Mouse (Mus musculus): ENCODE data around the gene Eef1akmt3. TPM values are rescaled to one million over a fixed set of nuclear protein-coding genes. Genes with fewer than 3 reads are reported as not detected.

Gene Eef1akmt3
- under 1 TPM; 0.05 to 0.14 TPM for polyA plus RNA-seq (2012; fragmentation: generic; extraction: Trizol)

GRCm38 (mm10) chr10:127041274-127041766 lies at the start of gene Eef1akmt3, which contains the start of gene Mettl1:
Gene Eef1akmt3, minus strand, starts transcription at chr10:127041513.
Gene Mettl1, plus strand, starts transcription at chr10:127041414.

GRCm38 (mm10) chr10:127075080-127075479 lies 33.8 kb upstream of the Eef1akmt3 start, which contains the start of gene Agap2:
Gene Agap2, plus strand, starts transcription at chr10:127075284.

GRCm38 (mm10) chr10:127070190-127071121 lies 29.1 kb upstream of the Eef1akmt3 start, which contains the start of gene Tspan31:
Gene Tspan31, minus strand, starts transcription at chr10:127070264.

GRCm38 (mm10) chr10:127063239-127063872 lies 22.0 kb upstream of the Eef1akmt3 start, which contains the start of gene Cdk4:
Gene Cdk4, plus strand, starts transcription at chr10:127063534.

GRCm38 (mm10) chr10:127059968-127060916 lies 18.9 kb upstream of the Eef1akmt3 start, which contains the start of gene March9:
Gene March9, minus strand, starts transcription at chr10:127060184.

GRCm38 (mm10) chr10:127047954-127048353 lies 6.6 kb upstream of the Eef1akmt3 start, which contains the start of gene Cyp27b1:
Gene Cyp27b1, plus strand, starts transcription at chr10:127048250.

GRCm38 (mm10) chr10:127030336-127031296 lies 10.7 kb downstream of the Eef1akmt3 start, which contains the start of gene Tsfm:
Gene Tsfm, minus strand, starts transcription at chr10:127030840.

GRCm38 (mm10) chr10:127000529-127000928 lies 40.8 kb downstream of the Eef1akmt3 start, which contains the start of gene Avil:
Gene Avil, plus strand, starts transcription at chr10:127000709.

Other genes starting within 250 kb of the Eef1akmt3 start
- gene Atp23, start 140.2 kb downstream of the Eef1akmt3 start, polyA plus RNA-seq (2012; fragmentation: generic; extraction: Trizol): 10 to 100 TPM; 13.2 to 19.2 TPM
- 100 to 1,000 TPM in 1 of 2 experiments, 10 to 100 TPM in 1; 55.9 to 178 TPM for gene Ctdsp2, start 62.8 kb downstream of the Eef1akmt3 start, polyA plus RNA-seq (2012; fragmentation: generic; extraction: Trizol)
- gene Avil, start 40.8 kb downstream of the Eef1akmt3 start, polyA plus RNA-seq (2012; fragmentation: generic; extraction: Trizol): 1 to 10 TPM in 1 of 2 experiments, under 1 TPM in 1; 0.08 to 1.8 TPM
- 10 to 100 TPM; 33.2 to 45.3 TPM for gene Tsfm, start 10.7 kb downstream of the Eef1akmt3 start, polyA plus RNA-seq (2012; fragmentation: generic; extraction: Trizol)
- gene Mettl1, start 99 bp downstream of the Eef1akmt3 start, polyA plus RNA-seq (2012; fragmentation: generic; extraction: Trizol): 10 to 100 TPM; 11.5 to 42.6 TPM
- 1 to 10 TPM in 1 of 2 experiments, under 1 TPM in 1; 0.06 to 1.1 TPM for gene Cyp27b1, start 6.7 kb upstream of the Eef1akmt3 start, polyA plus RNA-seq (2012; fragmentation: generic; extraction: Trizol)
- 10 to 100 TPM; 11.7 to 15.1 TPM for gene March9, start 18.7 kb upstream of the Eef1akmt3 start, polyA plus RNA-seq (2012; fragmentation: generic; extraction: Trizol)
- gene Cdk4, start 22.0 kb upstream of the Eef1akmt3 start, polyA plus RNA-seq (2012; fragmentation: generic; extraction: Trizol): 100 to 1,000 TPM; 769 to 844 TPM
- 100 to 1,000 TPM in 1 of 2 experiments, 10 to 100 TPM in 1; 74.9 to 185 TPM for gene Tspan31, start 28.8 kb upstream of the Eef1akmt3 start, polyA plus RNA-seq (2012; fragmentation: generic; extraction: Trizol)
- 10 to 100 TPM in 1 of 2 experiments, under 1 TPM in 1; 0.85 to 10.7 TPM for gene Agap2, start 33.8 kb upstream of the Eef1akmt3 start, polyA plus RNA-seq (2012; fragmentation: generic; extraction: Trizol)
- 100 to 1,000 TPM in 1 of 2 experiments, 10 to 100 TPM in 1; 27.4 to 134 TPM for gene Os9, start 79.6 kb upstream of the Eef1akmt3 start, polyA plus RNA-seq (2012; fragmentation: generic; extraction: Trizol)
- 10 to 100 TPM in 1 of 2 experiments, 1 to 10 TPM in 1; 4.1 to 18.6 TPM for gene B4galnt1, start 123.7 kb upstream of the Eef1akmt3 start, polyA plus RNA-seq (2012; fragmentation: generic; extraction: Trizol)
- under 1 TPM; 0.14 to 0.66 TPM for gene Slc26a10, start 139.1 kb upstream of the Eef1akmt3 start, polyA plus RNA-seq (2012; fragmentation: generic; extraction: Trizol)
- gene Arhgef25, start 148.6 kb upstream of the Eef1akmt3 start, polyA plus RNA-seq (2012; fragmentation: generic; extraction: Trizol): 100 to 1,000 TPM in 1 of 2 experiments, 10 to 100 TPM in 1; 23.6 to 137 TPM
- 10 to 100 TPM; 26.0 to 79.0 TPM for gene Dtx3, start 154.2 kb upstream of the Eef1akmt3 start, polyA plus RNA-seq (2012; fragmentation: generic; extraction: Trizol)
- 10 to 100 TPM in 1 of 2 experiments, 1 to 10 TPM in 1; 9.1 to 33.4 TPM for gene Pip4k2c, start 170.1 kb upstream of the Eef1akmt3 start, polyA plus RNA-seq (2012; fragmentation: generic; extraction: Trizol)
- under 1 TPM; 0.02 to 0.37 TPM for gene Kif5a, start 221.8 kb upstream of the Eef1akmt3 start, polyA plus RNA-seq (2012; fragmentation: generic; extraction: Trizol)
- gene Dctn2, start 224.9 kb upstream of the Eef1akmt3 start, polyA plus RNA-seq (2012; fragmentation: generic; extraction: Trizol): 100 to 1,000 TPM; 146 to 282 TPM
- gene Mbd6, start 247.5 kb upstream of the Eef1akmt3 start, polyA plus RNA-seq (2012; fragmentation: generic; extraction: Trizol): 10 to 100 TPM in 1 of 2 experiments, 1 to 10 TPM in 1; 7.6 to 30.7 TPM